Mouse (Mus musculus) forebrain, embryonic 13.5 days (tissue): ENCODE measurements around the gene Dhrs7b. TPM values are rescaled to one million over a fixed set of nuclear protein-coding genes. Genes with fewer than 3 reads are reported as not detected.

ENCODE experiments used
- ATAC-seq: fragments of 200-750 bp; cut with Nextera tagmentation; 2 replicates; pipeline ENCODE4 v1.8.0; 2017
- H3K27ac ChIP-seq: fragments of 300-500 bp; sonication (generic); 2 replicates; pipeline ENCODE4 v1.5.1; 2015; ENCODE audit warnings: inconsistent platforms, mild to moderate bottlenecking, moderate library complexity
- H3K27me3 ChIP-seq: fragments of 300-500 bp; sonication (generic); 2 replicates; pipeline ENCODE4 v1.6.1; 2015; ENCODE audit warnings: mild to moderate bottlenecking, inconsistent platforms
- H3K36me3 ChIP-seq: fragments of 300-500 bp; sonication (generic); 2 replicates; pipeline ENCODE4 v1.6.1; 2015; ENCODE audit warnings: mild to moderate bottlenecking, inconsistent platforms; ENCODE audit not compliant: poor library complexity, severe bottlenecking
- H3K4me1 ChIP-seq: fragments of 300-500 bp; sonication (generic); 2 replicates; pipeline ENCODE4 v1.6.1; 2015; ENCODE audit warnings: inconsistent platforms
- H3K4me2 ChIP-seq: fragments of 300-500 bp; sonication (generic); 2 replicates; pipeline ENCODE4 v1.6.1; 2015; ENCODE audit warnings: inconsistent platforms, mild to moderate bottlenecking, moderate library complexity
- H3K4me3 ChIP-seq: fragments of 300-500 bp; sonication (generic); 2 replicates; pipeline ENCODE4 v1.5.1; 2015; ENCODE audit warnings: mild to moderate bottlenecking, inconsistent platforms
- H3K9ac ChIP-seq: fragments of 300-500 bp; sonication (generic); 2 replicates; pipeline ENCODE4 v1.6.1; 2015; ENCODE audit warnings: mild to moderate bottlenecking, inconsistent platforms
- H3K9me3 ChIP-seq: fragments of 300-500 bp; sonication (generic); replicated peaks from 2 replicates; pipeline ENCODE4 v1.6.1; 2016; ENCODE audit warnings: inconsistent platforms
- WGBS: fragments of 180-500 bp; shearing (Covaris S2); methylation state at CpG from one replicate; pipeline ENCODE4 v1.1.7; 2015; 5-methylcytosine and 5-hydroxymethylcytosine counted together
- polyA plus RNA-seq: library from polyadenylated mRNA; unstranded; fragments of >200 nt; fragmentation: Nextera tagmentation; extraction: Ambion mirVana; gene quantifications from 2 replicates; pipeline ENCODE4 v1.2.1, GENCODE M21; 2015

The Dhrs7b gene
- 28.6 and 29.0 TPM in 2 replicates for polyA plus RNA-seq

DNA sequence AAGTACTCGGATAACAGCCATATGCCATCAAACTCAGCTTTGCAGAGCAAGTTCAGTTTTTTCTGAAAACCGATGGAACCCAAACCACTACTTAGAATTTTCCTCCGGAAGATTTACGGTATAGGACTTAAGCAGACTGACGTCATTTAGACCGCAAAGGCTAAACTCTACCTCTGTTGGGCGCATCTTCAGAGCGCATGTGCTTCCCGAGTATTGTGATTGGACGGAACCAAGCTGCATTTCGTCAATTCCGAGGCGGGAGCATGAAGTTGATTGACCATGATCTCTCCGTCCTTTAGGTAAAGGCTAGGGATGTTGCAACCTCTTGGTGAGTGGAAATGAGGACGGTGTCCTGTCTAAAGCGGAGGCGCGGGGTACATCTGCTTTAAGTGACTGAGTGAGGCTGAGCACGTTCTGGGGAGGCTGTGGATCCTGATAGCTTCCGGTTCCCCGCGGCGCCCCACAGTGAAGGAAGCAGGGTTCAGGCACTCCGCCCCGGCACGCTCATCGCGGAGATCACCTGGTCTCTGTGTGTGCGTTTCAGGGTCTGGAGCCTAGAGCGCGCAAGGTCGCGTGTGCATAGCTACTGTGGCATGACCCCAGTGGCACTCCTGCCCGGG, at the start of gene Dhrs7b:
Gene Dhrs7b (plus strand): TSS at position 199 of the 620 bp plus-strand sequence.
- peak; percentile 99 for ATAC-seq
- no peaks in the 10 kb centered on the region for H3K36me3 ChIP-seq
- no peaks in the 10 kb centered on the region for H3K9me3 ChIP-seq
- no peaks in the 10 kb centered on the region; the same call in 1 of the 2 replicates for H3K27me3 ChIP-seq
- H3K4me1 ChIP-seq, result peaks cover 7% of the 10 kb centered on the region
- H3K9ac ChIP-seq, result peak within 1 kb of the TSS; percentile 83
- peak within 1 kb of the TSS; percentile 77 for H3K4me3 ChIP-seq
- H3K4me2 ChIP-seq, result peak within 1 kb of the TSS; percentile 81
- under 1% methylated on average over 34 of the region's 34 CpGs for WGBS
- H3K27ac ChIP-seq, result peak within 1 kb of the TSS; percentile 66

DNA sequence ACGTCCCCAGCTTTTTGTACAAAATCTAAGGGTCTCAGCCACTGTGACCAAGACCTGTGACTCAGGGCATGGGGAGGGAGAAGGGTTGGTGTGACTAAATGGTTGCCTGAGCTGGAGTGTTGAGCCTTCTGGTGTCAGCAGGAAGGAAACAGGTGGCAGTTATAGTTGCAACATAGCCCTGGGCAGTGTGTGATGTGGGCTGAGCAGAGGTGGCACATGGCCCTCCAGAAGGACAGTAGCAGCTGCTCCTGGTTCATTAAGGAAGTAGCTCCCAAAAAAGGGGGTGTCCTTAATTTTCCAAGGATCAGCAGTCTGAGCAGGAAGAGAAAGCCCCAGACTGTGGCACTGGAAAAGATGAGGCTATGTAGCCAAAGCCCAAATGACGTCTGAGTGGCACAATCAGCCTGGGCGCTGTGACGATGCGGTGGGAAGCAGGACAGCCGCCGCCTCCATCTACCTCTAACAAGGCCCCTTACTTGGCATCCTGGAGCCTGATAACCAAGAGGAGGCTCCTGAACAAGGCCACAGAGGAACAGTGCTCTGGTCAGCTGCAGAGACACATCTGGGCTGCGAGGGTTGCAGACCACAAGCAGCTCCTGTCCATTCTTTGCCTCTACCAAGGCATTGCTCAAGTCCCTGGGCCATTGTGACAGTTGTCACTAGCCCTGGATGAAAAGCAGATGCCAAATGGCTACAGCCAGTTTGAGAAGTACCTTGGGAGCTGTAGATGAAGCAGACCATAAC, 46.1 kb upstream of the Dhrs7b start:
- H3K4me3 ChIP-seq, result no peak overlapping the region
- H3K36me3 ChIP-seq, result peaks cover 83% of the 10 kb centered on the region
- H3K27me3 ChIP-seq, result no peaks in the 10 kb centered on the region
- ATAC-seq, result no peak
- H3K4me2 ChIP-seq, result no peak overlapping the region
- H3K27ac ChIP-seq, result no peak overlapping the region
- H3K4me1 ChIP-seq, result peaks cover 36% of the 10 kb centered on the region
- H3K9me3 ChIP-seq, result no peaks in the 10 kb centered on the region
- H3K9ac ChIP-seq, result no peak overlapping the region
- WGBS, result 88% methylated on average over 8 of the region's 8 CpGs

DNA sequence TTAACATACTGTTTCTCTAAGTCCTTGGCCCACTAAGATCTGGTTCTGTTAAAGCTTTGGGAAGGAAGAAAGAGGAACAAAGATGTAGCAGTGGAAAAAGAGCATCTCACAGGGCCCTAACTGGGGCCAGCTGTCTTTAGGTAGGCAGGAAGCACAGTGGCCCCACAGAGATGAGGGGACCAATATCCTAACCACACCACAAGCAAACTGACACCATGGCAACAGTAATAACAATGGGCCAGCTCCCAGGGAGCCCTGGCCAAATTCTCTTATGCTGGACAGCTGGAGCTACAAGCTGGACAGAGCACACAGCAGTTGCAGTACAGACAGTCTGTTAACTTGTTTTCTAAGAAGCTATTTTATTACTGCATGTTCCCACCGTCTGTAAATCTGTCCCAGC, 42.8 kb upstream of the Dhrs7b start:
- Histone ChIP-seq H3K4me3 (no peak overlapping the region), H3K4me1 (peaks cover 4% of the 10 kb centered on the region), H3K27ac (no peak overlapping the region), H3K36me3 (peaks cover 88% of the 10 kb centered on the region), H3K4me2 (no peak overlapping the region), H3K27me3 (no peaks in the 10 kb centered on the region), H3K9ac (no peak overlapping the region), H3K9me3 (no peaks in the 10 kb centered on the region)
- no peak for ATAC-seq
- WGBS, result 58% methylated on average over 1 of the region's 1 CpGs

DNA sequence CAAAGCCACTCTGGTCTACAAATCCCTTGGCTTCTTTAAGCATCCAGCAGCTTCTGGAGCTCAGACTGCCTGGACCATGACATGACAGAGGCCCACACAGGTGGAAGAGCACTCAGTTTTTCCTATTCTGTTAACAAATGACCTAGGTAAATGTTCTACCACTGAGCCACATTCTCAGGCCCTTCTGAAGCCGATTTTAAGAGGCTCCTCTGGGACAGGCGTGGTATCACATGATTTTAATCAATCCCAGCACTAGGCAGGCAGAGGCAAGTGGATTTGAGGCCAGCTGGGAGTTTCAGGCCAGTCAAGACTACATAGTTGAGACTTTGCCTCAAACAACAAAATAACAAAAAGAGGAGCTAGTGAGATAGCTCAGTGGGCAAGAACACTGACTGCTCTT, 40.0 kb upstream of the Dhrs7b start:
- WGBS, result 87% methylated on average over 2 of the region's 2 CpGs
- Histone ChIP-seq H3K4me3 (no peak overlapping the region), H3K4me1 (no peaks in the 10 kb centered on the region), H3K36me3 (peaks cover 83% of the 10 kb centered on the region), H3K9ac (no peak overlapping the region), H3K4me2 (no peak overlapping the region), H3K27ac (no peak overlapping the region), H3K27me3 (no peaks in the 10 kb centered on the region), H3K9me3 (no peaks in the 10 kb centered on the region)
- ATAC-seq, result no peak

DNA sequence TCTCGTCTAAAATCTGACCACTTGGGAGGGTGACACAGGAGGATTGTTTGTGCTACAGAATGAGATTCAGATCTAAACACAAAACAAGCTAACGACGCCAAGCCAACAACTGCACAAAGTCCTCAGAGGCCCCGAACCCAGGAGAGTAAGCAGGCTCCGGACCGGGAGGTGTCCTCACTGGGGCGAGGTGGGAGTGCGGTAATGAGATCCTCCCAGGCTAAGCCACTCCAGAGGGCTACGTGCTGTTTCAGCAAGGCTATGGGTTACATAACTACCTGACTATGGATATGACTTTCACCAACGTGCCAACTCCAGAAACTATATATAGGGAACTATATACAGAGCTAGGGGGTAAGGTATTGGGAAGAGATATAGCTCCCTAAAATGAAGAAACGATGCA, 34.1 kb upstream of the Dhrs7b start:
- H3K4me3 ChIP-seq, result no peak overlapping the region
- H3K36me3 ChIP-seq, result peaks cover 68% of the 10 kb centered on the region
- H3K9me3 ChIP-seq, result no peaks in the 10 kb centered on the region
- H3K27me3 ChIP-seq, result no peaks in the 10 kb centered on the region
- ATAC-seq, result no peak
- WGBS, result 90% methylated on average over 11 of the region's 11 CpGs
- H3K4me1 ChIP-seq, result no peaks in the 10 kb centered on the region
- no peak overlapping the region for H3K9ac ChIP-seq
- H3K4me2 ChIP-seq, result no peak overlapping the region
- H3K27ac ChIP-seq, result no peak overlapping the region

DNA sequence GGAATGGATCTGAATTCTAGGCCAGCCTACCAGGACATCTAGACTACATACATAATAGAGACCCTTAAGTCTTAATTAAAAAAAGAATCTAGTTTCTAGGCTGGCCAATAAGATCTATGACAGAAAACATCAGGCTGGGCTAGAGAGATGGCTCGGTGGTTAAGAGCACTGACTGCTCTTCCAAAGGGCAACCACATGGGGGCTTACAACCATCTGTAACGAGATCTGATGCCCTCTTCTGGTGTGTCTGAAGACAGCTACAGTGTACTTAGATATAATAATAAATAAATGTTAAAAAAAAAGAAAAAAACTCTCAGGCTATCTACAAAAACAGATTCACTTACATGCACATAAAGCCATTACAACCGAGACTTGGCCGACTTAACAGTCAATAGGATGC, 30.5 kb upstream of the Dhrs7b start:
- Histone ChIP-seq H3K9me3 (no peaks in the 10 kb centered on the region), H3K4me3 (no peak overlapping the region), H3K4me2 (no peak overlapping the region), H3K36me3 (peaks cover 60% of the 10 kb centered on the region), H3K4me1 (no peaks in the 10 kb centered on the region), H3K27me3 (no peaks in the 10 kb centered on the region), H3K9ac (no peak overlapping the region), H3K27ac (no peak overlapping the region)
- ATAC-seq, result no peak
- 84% methylated on average over 4 of the region's 4 CpGs for WGBS

DNA sequence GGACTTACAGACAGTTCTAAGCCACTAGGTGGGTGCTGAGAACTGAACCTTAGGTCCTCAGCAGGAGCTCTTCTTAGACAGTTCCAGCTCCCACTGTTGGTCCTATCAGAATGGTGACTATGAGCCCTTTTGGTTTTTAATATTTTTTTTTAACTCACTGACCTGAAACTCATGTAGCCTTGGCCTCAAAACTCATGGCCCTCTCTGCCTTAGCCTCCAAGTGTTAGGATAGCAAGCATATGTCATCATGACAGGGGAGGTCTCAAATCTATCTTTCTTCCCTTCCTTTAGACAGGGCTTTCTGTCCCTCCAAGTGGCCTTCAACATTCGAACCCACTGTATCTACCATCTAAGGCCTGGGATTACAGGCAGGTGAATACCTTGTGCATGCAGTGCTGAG, 29.5 kb upstream of the Dhrs7b start:
- H3K9ac ChIP-seq, result no peak overlapping the region
- H3K27me3 ChIP-seq, result no peaks in the 10 kb centered on the region
- no peak overlapping the region for H3K4me3 ChIP-seq
- no peaks in the 10 kb centered on the region for H3K9me3 ChIP-seq
- 100% methylated on average over 1 of the region's 1 CpGs for WGBS
- H3K4me2 ChIP-seq, result no peak overlapping the region
- no peak overlapping the region for H3K27ac ChIP-seq
- no peak for ATAC-seq
- H3K36me3 ChIP-seq, result peaks cover 55% of the 10 kb centered on the region
- H3K4me1 ChIP-seq, result no peaks in the 10 kb centered on the region

DNA sequence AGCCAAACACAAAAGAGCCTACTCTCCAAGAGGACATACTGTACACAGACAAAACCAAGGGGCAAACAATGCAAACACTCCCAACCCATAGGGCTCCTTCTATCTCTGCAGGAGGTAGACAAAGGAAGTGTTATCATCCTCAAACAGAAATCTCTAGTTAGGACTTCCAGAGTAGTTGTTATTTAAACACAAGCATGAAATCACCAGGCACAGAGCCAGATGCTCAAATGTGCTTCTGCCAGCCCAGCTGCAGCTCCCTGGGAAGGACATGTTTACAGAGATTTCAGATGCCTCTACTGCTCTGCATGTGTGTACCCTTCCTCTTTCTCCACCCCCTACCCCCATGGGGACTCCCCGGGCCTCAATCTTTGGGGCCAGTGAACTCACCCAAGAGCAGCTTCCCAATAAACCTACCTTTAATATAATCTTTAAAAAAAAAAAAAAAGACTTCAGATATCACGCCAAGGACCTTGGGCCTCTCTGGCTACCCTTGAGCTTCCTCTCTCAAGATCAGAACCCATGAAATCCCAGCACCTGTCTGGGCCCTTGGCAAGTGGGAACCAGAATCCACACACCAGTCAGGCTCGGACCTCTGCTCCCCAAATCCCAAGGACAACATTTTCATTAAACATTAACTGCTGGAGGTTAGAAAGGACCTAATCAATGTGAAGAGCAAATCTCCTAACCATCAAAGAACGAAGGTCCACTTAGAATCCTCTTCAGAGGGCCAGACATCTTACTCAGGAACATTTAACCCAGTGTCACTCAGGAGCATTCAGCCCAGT, 22.0 kb upstream of the Dhrs7b start:
- 0 out of 2 replicates have a peak overlapping the region, but pooled peaks have one; percentile 0 for H3K4me2 ChIP-seq
- no peaks in the 10 kb centered on the region for H3K27me3 ChIP-seq
- H3K27ac ChIP-seq, result no peak overlapping the region
- ATAC-seq, result no peak
- no peaks in the 10 kb centered on the region for H3K9me3 ChIP-seq
- no peak overlapping the region for H3K4me3 ChIP-seq
- H3K4me1 ChIP-seq, result peaks cover 28% of the 10 kb centered on the region
- 87% methylated on average over 4 of the region's 4 CpGs for WGBS
- H3K36me3 ChIP-seq, result peaks cover 4% of the 10 kb centered on the region
- H3K9ac ChIP-seq, result 0 out of 2 replicates have a peak overlapping the region, but pooled peaks have one; percentile 8

DNA sequence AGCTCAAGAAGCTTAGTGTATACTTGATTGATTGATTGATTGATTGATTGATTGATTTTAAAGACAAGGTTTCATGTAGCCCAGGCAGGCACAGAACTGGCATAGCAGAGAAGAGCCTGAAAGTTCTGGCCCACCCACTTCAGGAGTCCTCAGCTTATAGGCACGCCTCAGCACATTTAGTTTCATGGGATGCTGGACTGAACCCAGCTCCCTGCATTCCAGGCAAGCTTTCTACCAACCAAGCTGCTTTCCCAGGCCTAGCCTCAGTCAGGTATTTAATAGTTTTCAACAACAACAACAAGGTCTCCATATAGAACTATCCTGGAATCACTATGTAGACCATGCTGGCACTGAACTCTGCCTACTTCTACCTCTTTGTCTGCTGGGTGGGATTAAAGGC, 20.9 kb upstream of the Dhrs7b start:
- H3K27ac ChIP-seq, result no peak overlapping the region
- H3K9ac ChIP-seq, result 0 out of 2 replicates have a peak overlapping the region, but pooled peaks have one; percentile 27
- H3K36me3 ChIP-seq, result no peaks in the 10 kb centered on the region
- peaks cover 28% of the 10 kb centered on the region for H3K4me1 ChIP-seq
- 60% methylated on average over 1 of the region's 1 CpGs for WGBS
- H3K4me2 ChIP-seq, result peak overlapping the region; percentile 83
- no peaks in the 10 kb centered on the region for H3K27me3 ChIP-seq
- H3K9me3 ChIP-seq, result no peaks in the 10 kb centered on the region
- peak overlapping the region; percentile 49 for H3K4me3 ChIP-seq
- ATAC-seq, result no peak

DNA sequence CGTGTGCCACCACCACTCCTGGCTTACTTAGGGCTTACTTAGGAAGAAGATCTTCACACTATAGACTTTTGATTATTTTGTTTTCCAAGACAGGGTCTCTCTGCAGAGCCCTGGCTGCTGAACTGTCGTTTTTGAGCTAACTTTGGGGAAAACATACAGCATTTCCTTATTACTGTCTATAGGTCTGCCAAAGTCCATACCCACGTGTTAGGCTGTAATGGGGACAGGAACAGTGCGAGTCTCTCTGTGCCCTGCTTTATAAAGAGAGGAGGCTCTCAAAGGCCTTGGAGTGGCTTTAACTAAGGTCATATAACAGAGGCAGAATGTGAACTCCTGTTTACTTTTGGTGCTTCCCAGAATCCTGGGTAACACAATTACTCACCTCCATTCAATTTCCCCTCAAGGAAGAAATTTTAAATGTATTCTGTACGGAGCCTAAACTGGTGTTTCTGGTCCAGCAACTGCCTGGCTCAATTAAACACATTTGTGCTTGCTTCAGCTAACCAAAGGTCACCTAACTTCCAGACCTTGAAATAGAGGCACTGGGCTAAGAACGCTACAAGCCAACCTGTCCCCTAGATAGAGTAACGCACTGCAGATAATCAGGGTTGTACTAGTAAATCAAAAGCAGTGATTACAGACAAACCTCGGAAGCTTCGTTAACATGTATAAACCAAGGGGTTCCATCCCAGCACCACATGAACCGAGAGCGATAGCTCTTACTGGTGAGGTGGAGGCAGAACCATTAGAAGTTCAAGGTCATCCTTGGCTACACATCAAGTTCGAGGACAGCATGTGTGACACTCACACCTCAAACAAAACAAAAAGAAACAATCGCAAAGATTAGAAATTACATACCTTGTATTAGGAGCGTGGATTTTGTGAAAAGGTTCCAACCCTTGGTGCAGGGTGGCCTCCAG, 20.1 kb upstream of the Dhrs7b start:
- Histone ChIP-seq H3K4me1 (peaks cover 28% of the 10 kb centered on the region), H3K9ac (peak overlapping the region; percentile 27), H3K27ac (no peak overlapping the region), H3K9me3 (no peaks in the 10 kb centered on the region), H3K27me3 (no peaks in the 10 kb centered on the region), H3K4me3 (peak overlapping the region; percentile 49), H3K36me3 (no peaks in the 10 kb centered on the region), H3K4me2 (peak overlapping the region; percentile 83)
- no peak for ATAC-seq
- WGBS, result 17% methylated on average over 14 of the region's 14 CpGs

DNA sequence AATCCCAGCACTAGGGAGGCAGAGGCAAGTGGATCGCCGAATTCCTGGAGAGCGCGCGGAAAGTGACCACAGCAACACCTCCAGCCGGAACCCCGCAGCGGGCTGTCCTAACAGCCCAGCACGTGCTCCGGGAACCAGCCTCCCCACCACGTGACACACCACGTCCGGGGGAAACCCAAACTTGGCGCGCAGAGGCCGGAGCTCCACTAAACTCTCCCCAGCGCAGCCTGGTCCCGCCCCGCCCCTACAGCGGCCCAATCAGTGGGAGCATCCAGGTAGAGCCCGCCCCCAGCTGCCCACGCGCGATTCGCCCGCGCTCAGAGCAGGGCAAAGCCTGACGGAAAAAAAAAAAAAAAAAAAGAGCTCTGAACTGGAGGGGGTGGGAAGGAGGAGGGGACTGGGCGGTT, 19.4 kb upstream of the Dhrs7b start:
- under 1% methylated on average over 29 of the region's 29 CpGs for WGBS

More for the DNA sequence above, 19.4 kb upstream of the Dhrs7b start:
- H3K4me3 ChIP-seq, result peak overlapping the region; percentile 49
- H3K36me3 ChIP-seq, result no peaks in the 10 kb centered on the region
- H3K9me3 ChIP-seq, result no peaks in the 10 kb centered on the region
- peak overlapping the region; percentile 83 for H3K4me2 ChIP-seq
- H3K27me3 ChIP-seq, result no peaks in the 10 kb centered on the region
- H3K27ac ChIP-seq, result no peak overlapping the region
- peaks cover 28% of the 10 kb centered on the region for H3K4me1 ChIP-seq
- peak overlapping the region; percentile 27 for H3K9ac ChIP-seq
- ATAC-seq, result peak; percentile 100
